Mouse (Mus musculus) T-helper 1 cell (primary cell): ENCODE measurements around the gene Synrg.

ENCODE experiments used
- in situ Hi-C: fragments of 300-600 bp; cut with MboI, MseI; formaldehyde crosslinking; loops from one replicate; pipeline ENCODE4 v1.15.1; 2025; ENCODE audit warnings: high pct_unique_total_duplicates

Synrg gene

DNA sequence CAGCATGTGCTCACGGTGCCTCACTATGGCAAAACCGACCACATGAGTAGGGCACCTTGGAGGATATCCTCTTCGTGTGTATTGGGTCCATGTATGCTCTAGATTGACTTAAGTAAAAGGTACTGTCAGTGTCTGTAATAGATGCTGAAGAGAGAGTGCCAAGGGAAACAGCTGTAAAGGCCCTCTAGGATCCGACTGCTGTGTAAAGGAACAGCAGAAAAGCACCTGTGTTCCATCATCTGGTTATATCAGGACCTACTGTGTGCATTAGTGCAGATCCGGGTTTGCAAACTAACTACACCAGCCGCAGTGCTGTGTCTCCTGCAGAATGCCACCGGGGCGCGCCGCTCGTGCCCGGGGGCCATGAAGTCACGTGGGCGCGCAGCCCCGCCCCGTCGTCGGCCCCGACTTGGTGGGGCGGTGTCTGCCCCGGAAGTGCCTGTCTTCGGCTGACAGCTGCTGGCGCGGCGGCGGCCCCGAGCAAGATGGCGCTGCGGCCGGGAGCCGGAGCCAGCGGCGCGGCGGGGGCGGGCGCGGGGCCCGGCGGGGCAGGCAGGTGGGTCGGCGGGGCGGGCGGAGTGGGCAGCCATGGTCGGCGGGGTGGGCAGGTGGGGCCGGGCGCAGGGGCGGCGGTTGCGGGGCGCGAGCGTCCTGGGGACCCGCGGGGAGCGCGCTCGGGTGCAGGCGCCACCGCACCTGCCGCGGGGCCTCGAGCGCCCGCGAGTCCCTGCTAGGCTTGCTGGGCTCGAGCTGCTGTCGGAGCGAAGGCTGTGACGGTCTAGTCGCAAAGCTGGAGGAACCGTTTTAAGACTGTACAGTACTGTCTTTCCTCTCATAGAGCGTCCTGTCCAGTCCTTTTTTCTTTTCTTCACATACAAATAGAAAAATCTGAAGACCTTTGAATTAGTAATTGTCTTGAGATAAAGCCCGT is at the start of gene Synrg:
TSS of gene Synrg (plus strand) at position 438 of the 931 bp plus-strand sequence.
- in situ Hi-C loops: no loop called here

DNA sequence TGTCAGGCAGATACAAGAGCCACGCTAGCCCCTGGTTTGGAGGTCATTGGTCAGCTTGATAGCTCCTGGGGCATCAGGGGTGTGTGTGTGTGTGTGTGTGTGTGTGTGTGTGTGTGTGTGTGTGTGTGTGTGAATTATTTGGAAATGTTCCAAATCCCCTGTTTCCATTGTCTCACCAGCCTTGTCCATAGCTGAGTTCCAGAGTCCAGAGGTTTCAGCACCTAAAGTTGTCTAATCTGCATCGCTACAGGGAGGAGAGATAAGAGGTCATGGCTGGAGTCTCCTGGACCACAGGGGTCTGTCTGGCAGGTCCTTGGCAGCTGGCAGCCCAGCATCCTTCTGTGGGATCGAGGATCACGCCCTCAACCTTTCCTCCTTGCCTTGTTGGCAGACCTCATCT is 49.7 kb upstream of the Synrg start:
- in situ Hi-C loops: no loop called here

DNA sequence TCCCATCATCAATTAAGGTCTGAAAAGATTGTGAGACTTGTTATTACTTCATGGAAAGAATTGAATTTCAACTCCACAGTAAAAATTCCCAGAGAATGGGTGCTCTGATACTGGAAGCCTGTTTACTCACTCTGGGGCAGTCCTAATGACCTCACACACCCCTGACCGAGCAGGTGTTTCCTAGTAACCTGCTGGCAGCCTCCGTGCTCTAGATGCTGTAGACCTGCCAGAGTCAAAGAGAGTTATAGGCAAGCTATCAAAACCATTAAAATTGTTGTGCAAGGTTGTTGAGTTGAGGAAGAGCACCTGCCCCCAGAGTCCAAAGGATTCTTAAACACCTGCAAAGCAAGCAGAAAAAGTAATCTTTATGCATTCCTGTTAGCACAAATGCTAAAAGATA is 41.6 kb upstream of the Synrg start:
- in situ Hi-C loops: no loop called here

DNA sequence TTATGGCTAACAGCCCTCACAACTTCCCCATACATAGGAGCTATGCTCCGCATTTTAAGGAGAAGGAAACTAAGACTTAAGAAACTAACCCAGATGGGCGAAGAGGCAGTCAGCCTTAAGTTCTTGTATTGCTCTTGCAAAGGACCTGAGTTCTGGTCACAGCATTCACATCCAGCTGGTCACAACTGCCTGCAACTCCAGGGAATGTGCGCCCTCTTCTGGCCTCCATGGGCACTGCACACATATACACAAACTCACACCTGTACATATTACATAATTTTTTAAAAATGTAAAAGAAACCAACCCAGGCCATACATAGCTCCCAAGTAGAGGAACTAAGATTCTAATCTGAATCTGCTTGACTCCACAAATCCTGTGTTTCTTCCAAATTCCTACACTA is 37.1 kb upstream of the Synrg start:
- in situ Hi-C loops: no loop called here

DNA sequence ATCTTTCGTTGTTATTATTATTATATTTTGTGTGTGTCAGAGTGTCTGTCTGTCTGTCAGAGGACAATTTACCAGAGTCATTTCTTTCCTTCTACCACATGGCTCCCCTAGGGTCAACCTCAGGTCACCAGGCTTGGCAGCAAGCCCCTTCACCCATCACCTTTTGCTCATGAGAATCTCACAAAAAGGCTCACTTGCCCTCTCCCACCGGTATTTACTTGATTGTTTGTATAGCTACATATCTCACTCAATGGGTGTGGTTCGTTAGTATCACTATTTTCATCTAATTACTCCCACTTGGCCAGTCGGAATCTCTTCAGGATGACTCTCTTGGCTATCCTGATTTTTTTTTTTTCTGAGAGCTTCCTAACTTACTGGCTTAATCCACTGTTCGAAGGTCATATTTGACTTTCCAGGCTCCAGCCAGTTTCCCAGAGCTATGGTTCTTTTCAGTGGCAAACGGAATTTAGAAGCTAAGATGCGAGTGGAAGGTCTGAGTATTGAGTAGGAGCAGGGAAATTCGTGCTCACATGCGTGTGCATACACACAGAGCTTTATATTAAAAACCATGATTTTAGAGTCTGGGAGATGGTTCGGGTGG is 31.6 kb upstream of the Synrg start:
- in situ Hi-C loops: no loop called here

DNA sequence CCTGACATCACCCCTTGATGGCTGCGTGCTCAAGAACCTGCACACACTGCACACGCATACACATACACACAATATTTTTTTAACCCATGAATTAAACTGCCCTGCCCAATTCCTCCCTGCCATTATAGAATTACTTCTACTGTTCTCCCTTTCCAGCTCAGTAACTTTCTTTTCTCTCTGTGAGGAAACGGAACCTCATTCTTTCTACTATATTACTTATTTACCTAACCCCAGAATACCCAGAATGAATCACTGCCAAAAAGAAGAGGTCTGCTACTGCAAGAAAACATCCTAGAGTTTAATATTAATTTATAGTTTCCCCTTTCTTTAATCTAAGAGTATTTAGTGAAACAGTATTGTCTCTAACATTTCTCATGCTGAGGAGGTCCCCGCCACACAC is 30.9 kb upstream of the Synrg start:
- in situ Hi-C loops: no loop called here

DNA sequence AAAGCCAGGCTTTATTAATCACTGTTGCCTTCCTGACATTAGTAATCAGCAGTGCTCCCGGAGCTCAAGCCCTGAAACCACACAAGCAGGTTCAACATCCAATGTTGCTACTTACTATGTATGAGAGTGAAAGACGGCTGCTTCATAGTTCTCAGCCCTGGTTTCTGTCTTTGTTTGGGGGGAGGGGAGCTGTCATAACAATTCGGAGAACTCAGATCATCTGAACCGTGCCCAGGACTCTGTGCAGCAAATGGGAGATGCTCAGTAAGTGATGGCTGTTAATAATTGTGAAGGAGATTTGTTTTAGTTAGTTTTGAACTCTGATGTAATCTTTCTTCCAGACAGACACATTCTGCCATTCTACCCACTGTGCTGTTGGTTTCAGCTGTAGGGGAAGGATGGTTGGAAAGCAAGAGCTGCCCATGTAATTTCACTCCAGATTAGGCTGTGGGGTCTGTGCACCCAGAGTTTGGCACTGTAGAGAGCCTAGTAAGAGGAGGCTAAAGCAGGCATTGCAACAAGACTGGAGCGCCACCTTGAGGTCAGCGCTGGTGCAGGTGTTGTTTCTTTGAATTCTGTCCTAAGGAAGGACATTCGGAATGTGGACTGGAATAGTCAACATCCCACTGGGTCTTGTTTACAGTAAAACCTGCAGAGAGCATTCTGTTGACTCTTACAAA is 28.1 kb upstream of the Synrg start:
- in situ Hi-C loops: no loop called here

DNA sequence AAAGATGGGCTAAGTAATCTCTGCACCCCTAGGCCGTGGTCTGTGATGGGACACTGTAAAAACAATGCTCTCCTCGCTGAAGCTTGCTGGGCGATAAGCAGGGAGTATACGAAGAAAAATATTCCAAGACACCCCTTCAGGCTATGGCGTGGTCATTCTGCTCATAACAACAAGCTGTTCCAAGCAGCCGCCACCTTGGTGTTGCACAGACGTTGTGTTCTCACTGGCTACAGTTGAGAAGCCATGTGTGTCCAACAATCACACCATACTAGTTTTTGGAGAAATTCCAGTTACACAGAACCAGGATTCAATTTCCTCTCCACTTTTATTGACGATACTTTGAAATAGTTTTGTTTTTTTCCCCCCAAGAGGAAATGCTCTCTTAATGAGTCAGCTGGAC is 25.7 kb upstream of the Synrg start:
- in situ Hi-C loops: no loop called here

DNA sequence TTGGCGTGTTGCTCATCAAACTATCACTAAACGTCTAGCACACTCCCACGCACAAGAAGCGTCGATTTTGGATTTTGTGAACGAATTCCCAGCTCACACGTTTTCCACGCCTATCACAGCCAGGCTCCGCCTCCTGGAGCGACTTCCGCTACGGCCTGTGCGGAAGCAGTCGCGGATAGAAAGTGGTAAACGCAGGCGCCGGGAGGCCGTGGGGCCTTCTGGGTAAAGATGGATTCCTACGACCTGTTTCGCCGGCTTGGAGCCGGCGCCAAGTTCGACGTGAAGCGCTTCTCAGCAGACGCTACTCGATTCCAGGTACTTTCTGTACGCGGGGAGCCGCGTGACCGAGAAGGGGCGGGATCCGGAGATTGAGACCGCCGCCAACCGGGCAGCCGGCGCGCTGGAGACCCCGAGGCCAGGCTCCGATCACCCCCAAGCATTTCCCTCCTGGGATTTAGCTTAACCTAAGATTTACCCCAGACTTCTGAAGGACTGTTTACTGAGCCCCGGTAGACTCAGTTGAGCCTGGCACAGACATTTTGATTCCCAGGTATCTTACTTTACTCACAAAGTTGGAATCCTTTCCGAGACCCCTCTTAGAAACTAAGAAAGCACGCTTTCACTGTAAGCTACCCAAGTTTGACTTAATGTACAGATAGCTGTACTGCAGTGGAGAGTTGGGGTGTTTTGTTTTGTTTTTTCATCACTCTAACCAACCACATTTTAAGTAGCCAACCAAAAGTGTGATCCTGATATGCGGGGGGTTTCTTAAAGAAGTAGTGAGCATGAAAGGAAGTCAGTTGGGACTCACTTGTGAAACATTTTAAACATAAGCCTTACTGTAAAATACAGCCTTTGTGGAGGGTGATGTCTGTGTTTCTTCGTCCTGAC is 22.0 kb upstream of the Synrg start, which contains the start of gene Ddx52:
TSS of gene Ddx52 (plus strand) at position 113 of the 891 bp plus-strand sequence.
- in situ Hi-C loops: no loop called here

DNA sequence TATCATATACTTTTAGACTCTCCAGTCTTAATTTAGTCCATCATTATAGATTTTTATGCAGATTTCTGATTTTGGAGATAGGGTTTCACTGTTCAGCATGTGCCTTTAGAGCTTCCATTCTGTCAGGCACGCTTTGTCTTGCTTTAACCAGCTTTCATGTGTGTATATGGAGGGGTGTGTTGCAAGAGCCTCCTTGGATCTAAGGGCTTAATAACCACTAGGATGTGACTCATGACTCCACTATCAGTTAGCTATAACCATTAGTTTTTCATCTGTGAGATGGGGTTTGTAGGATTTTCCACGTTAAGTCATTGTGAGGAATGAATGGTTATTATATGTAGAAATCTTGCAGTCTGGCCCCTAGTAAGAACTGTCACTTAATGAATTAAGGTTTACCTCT is 7.4 kb upstream of the Synrg start:
- in situ Hi-C loops: no loop called here

DNA sequence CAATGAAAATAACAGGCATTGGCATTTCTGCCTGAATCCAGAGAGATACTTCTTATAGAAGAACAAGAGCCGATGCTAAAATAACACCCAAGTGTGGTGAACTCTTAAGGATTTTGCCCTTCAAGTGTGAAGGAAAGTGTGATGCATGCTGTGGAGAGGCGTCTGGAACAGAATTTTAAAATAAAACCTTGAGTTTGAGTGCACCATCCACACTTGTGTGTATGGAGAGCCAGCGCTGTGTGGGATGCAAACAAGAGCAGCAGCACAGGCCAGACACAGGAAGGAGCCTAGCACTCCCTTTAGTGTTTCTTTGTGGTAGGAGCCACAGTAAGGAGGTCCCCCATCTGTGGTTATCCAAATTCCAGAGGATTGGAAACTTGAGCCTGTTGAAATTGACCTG is 2.2 kb upstream of the Synrg start:
- in situ Hi-C loops: no loop called here

DNA sequence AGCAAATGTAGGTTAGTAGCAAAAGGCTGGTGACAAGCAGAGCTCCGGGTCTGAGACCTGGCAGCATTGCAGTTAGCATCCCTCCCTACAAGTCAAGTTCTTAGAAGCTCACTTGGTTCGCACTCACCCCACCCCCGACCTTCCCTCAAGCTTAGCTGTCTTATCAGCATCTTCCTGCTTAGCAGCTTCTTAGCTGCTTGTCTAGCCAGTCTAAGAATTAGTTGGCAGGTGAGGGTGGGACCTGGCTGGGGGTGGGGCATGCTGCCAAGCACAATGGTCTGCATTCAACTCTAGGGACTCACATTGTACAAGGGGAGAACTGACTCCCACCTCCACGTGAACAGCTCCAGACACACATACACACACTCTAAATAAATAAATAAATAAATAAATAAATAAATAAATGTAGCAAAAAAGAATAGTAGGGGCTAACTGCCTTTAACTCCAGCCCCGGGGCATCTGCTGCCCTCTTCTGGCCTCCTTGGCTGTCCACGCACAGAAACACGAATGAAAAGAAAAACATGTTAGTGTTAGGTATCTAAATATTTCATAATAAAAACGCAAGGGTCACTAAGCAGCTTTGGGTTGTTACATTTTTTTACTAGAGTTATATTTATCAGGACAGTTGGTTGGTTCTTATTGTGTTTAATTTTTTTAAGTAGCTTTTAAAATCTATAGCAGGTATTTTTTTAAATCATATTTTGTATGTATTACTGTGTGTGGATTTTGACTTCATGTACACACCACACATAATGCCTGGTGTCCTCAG is 3.4 kb downstream of the Synrg start:
- in situ Hi-C loops: no loop called here

DNA sequence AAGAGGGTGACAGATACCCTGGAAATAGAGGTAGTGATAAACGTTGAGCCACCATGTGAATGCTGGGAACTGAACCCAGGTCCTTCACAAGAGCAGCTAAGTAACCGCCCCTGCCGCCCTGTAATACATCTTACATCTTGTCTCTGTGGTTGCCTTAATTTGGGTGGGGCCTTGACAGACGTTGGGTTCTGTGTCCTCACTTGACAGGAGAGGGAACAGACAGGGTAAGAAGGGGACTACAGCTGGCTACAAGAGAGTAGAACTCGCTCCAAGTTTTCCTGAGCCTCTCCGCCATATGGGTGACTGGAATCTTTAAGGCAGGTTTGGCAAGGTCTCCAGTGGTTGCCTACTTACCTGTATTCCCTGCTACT is 4.0 kb downstream of the Synrg start:
- in situ Hi-C loops: no loop called here

DNA sequence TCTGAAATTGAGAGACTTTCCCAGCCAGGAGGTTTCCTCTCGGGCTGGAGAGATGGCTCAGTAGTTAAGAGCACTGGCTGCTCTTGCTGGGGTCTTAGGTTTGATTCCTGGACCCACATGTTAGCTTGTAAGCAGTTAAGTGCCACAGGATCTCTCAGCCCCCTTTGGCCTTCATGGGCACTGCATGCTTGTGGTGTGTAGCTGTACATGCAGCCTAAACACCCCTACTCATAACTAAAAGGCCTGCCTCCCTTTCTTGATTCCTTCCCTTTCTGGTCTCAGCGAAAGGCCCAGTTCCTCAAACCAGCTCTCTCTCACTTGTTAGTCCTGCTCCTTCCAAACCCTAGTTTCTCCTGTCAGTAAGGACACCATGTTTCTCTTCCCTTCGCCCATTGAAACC is 4.8 kb downstream of the Synrg start:
- in situ Hi-C loops: no loop called here

DNA sequence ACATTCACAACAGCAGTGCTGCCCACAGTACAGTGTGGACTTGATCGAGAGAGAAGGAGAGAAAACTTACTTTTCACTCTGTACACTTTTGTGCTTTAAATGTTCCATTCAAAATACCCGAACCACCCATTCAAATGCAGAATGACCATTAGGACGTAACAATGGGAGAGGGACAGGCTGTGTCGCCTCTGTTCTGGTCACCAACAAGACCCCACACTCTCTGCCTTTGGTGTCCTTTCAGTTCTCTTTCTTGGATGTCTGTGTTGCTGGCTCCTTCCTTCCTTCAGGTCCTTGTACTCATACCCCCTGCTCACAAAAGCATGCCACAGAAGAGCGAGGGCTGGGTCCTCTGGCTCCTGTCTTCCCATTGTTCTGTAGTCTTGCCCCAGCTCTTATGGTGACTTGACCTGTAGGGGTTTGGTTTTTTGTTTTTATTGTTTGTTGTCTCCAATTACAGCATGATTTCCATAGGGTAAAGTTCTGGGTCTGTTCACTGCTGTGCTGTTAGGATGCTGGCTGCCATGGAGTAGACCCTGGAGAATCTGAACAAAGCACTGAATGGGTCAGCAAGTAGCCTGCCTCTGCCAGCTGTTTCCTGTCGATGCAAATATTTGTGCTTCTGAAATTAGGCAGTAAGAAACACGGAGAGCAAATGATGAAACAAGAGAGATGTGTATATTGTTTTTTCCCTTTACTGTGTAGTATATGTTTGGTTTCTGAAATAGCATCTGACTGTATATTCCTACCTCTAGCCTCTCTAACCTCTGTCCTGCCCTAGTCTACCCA is 10.5 kb downstream of the Synrg start:
- in situ Hi-C loops: no loop called here

DNA sequence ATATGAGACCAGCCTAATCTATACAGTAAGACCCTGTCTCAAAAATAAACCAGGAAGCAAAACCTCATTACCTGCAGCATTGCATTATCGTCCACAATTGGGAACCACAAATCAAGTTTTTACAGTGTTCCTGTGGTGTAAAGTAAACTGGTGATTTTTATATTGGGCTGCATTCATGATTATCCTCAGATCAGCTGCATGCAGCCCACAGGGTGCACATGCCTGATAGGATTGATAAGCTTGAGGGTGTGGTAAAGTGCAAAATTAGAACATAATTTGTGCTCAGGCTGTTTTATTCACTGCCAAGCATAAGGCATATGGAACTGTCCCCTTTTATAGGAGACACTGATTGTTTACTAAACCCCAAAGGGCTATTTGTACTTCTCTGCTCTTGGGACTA is 11.3 kb downstream of the Synrg start:
- in situ Hi-C loops: no loop called here

DNA sequence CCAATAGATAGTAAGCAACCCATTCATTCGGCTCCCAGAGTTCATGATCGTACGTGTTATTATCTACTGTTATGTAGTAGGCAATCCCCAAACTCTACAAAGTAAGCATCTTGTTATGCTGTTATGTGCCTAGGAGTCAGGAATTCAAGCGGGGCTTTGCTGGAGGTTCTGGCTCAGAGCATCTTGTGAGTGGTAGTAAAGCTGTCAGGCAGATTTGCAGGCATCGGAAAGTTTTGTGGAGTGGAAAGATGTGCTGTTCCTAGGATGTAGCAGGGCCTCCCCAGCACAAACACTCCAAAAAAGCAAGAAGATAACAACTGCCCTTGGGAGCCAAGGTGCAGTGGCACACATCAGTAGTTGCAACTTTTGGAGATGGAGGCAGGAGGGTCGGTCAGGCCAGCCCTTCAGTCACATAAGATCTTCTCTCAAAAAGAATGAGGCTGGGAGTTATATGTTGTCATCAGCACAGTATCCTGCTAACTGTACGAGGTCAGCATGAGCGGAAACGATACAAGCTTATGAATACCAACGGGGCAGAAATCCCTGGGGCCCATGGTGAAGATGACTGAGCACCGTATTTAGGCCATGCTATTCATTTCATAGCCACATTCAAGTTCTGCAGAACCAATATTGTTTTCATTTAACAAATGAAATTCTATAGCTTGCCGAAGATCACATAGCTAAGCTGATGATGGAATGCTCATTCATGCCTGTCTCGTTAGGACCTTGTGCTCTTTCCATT is 12.2 kb downstream of the Synrg start:
- in situ Hi-C loops: no loop called here

DNA sequence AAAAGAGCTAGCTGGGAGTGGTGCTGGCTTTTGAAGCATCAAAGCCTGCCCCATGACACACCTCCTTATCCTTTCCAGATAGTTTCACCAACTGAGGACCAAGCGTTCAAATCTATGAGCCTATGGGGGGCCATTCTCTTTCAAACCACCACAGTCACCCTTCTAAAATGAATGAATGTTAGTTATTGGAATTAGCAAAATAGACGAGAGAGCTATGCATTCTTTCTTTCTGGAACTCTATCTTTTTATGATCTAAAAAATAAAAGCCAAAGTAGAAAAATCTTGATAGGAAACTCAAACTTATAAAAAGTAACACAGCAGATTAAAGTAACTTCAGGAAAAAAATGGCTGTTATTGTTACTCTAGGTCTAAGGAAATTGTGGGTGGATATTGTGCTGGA is 13.6 kb downstream of the Synrg start:
- in situ Hi-C loops: no loop called here

DNA sequence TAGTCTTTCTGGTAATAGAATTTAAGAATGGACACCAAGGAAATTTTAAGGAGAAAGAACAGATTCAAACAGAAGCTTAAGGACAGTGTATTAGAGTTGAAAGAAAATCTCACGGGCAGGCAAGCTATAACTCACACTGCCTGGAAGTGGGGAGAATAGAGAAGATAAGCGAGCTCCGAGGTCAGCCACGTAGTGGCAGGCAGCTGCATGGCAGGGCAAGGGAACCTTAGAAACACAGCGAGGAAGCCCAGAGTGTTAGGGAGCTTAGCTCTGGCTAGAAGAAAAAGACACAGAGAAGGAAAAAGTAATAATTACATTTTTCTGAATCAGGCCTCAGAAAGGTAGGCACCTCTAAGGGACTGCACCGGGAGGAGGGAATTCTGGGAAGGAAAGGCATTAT is 15.8 kb downstream of the Synrg start:
- in situ Hi-C loops: no loop called here
